Mouse (Mus musculus): ENCODE results near the gene Adam6b. TPM values are rescaled to one million over a fixed set of nuclear protein-coding genes. Genes with fewer than 3 reads are reported as not detected.

Adam6b gene
- polyA plus RNA-seq, 1 experiment from 2014 or later, result not detected

DNA sequence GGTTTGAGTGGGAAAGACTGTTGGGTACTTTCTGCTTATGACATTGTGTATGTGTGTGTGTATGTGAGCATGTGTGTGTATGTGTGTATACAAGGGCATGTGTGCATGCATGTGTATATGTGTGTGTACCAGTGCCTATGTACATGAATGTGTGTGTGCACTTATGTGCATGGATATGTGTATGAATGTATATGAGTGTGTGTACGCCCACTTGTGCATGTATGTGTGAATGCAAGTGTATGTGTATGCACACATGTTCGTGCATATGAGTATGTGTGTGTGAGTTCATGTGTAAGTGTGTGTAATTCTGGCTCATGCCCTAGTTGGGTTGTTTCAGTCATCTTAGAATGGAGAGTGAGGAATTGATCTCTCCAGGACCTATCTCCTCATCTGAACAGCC, 36.6 kb downstream of the Adam6b start:
- no peak overlapping the region for H3K4me2 ChIP-seq (ENCODE audit: low read length)
- DNase-seq (no peak), ATAC-seq (ENCODE audit: low FRiP score, low TSS enrichment) (no peak; the same call in 1 of the 2 replicates)
- H3K27ac ChIP-seq (replicated peaks; ENCODE audit: low read depth, low read length), result no peak overlapping the region
- H3K4me1 ChIP-seq (ENCODE audit: control insufficient read depth, insufficient read depth, low read length), result no peaks in the 10 kb centered on the region
- no peaks in the 10 kb centered on the region for H3K27me3 ChIP-seq (ENCODE audit: control insufficient read depth, insufficient read depth, low read length)
- WGBS, result 74% methylated on average over 2 of the region's 2 CpGs
- no peak overlapping the region for H3K4me3 ChIP-seq (replicated peaks; ENCODE audit: low read depth, low read length)
- H3K9ac ChIP-seq (replicated peaks; ENCODE audit: low read length), result no peak overlapping the region
- H3K36me3 ChIP-seq (ENCODE audit: control insufficient read depth, insufficient read depth, low read length), result no peaks in the 10 kb centered on the region
- peaks cover 13% of the 10 kb centered on the region; the same call in 1 of the 2 replicates for H3K9me3 ChIP-seq (ENCODE audit: control insufficient read depth, low read length)

Other genes starting within 250 kb of the Adam6b start
- gene Adam6a, start 54.4 kb downstream of the Adam6b start, polyA plus RNA-seq (2014; fragmentation: Nextera tagmentation; extraction: Ambion mirVana), result not detected in 2 replicates